Mouse (Mus musculus): ENCODE results near the gene Syt8.

The Syt8 gene

GRCm38 (mm10) chr7:142478001-142478400 lies 43.4 kb downstream of the Syt8 start:
- DNase-seq = no peak

GRCm38 (mm10) chr7:142478574-142478973 lies 43.9 kb downstream of the Syt8 start:
- DNase-seq = no peak

- no peak for DNase-seq
These were observed 44.7 kb downstream of the Syt8 start for GRCm38 (mm10) chr7:142479307-142479706.

- no peak for DNase-seq
These were observed 45.2 kb downstream of the Syt8 start for GRCm38 (mm10) chr7:142479886-142480285.

GRCm38 (mm10) chr7:142480661-142481060 lies 46.0 kb downstream of the Syt8 start:
- DNase-seq = no peak

GRCm38 (mm10) chr7:142481186-142481567 lies 46.5 kb downstream of the Syt8 start:
- DNase-seq = peak; percentile 78

GRCm38 (mm10) chr7:142481568-142482255 lies 47.1 kb downstream of the Syt8 start:
- peak; percentile 78 for DNase-seq

- DNase-seq = peak; percentile 49
These were observed 47.6 kb downstream of the Syt8 start for GRCm38 (mm10) chr7:142482256-142482609.

- no peak for DNase-seq
These were observed 48.5 kb downstream of the Syt8 start for GRCm38 (mm10) chr7:142483136-142483535.

- no peak for DNase-seq
These were observed 50.1 kb downstream of the Syt8 start for GRCm38 (mm10) chr7:142484780-142485179.

- DNase-seq = no peak
These were observed 52.1 kb downstream of the Syt8 start for GRCm38 (mm10) chr7:142486751-142487162.

- DNase-seq = peak; percentile 62
These were observed 52.8 kb downstream of the Syt8 start for GRCm38 (mm10) chr7:142487341-142487859.

GRCm38 (mm10) chr7:142488053-142488452 lies 53.4 kb downstream of the Syt8 start:
- no peak for DNase-seq

Measured in kidney, postnatal 10 days (tissue).